Mouse (Mus musculus): ENCODE data around the gene Schip1. TPM values are rescaled to one million over a fixed set of nuclear protein-coding genes. Genes with fewer than 3 reads are reported as not detected.

The Schip1 gene
- total RNA-seq, 1 experiment from 2014 or later, result 23.1 TPM

DNA sequence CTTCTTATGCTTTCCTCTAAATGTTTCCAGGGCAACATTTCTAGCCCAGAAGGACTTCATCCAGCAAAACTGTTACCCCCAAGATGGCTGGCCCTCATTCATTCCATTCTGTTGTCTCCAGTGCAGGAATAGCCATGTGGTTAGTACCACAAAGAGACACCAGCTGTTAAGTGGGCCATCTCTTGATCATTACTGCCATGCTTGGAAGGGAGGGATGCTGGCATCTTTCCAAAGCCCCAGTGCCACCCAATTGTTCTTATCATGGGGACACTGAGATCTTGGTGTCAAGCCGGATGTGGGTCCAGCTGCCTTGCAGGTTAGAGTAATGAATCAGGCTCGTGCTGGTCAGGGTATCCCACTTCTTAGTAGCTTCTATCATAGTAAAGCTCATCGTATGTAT is 557.4 kb downstream of the Schip1 start:
- no peak for DNase-seq

DNA sequence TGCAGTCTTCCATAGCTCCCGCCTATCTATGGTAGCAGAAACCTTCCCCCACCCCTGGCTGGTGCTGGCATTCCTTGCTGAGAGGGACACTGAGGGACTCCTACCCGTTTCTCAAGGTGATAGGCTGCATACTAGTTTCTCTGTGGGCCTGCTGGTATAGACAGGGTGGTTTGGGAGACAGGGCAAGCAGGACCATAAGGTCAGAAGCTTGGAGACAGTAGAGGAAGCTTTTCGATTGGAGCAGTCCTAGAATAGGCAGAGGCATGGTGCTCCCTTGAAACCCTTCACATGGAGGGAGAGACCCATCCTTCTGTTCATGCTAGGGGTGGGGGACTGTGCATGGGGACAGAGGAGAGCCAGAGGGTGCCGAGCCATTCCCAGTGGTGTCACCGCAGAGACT is 558.4 kb downstream of the Schip1 start:
- DNase-seq, result no peak

GRCm38 (mm10) chr3:68624471-68624870 is 559.9 kb downstream of the Schip1 start:
- no peak for DNase-seq

- DNase-seq, result no peak
Observed at GRCm38 (mm10) chr3:68630261-68630660, 565.7 kb downstream of the Schip1 start.

GRCm38 (mm10) chr3:68630821-68631220 is 566.2 kb downstream of the Schip1 start:
- DNase-seq, result no peak

DNA sequence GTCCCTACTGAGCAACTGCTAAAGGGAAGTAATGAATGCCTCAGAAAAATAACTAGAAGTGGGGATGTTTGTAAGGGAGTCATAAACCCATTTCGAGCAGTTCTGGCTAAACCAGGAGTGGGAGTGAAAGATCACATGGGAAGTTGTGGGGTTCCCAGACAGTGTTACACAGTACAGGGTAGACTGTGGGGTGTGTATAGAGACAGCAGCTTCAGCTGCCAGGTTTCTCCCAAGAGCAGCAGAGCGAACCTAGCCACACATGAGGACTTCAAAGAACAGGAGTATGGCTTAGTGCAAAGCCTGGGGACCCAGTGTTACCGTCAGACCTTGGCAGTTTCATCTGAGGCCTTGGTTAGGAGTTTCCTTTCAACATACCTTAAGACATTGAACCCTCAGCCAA is 568.1 kb downstream of the Schip1 start:
- DNase-seq, result no peak

DNA sequence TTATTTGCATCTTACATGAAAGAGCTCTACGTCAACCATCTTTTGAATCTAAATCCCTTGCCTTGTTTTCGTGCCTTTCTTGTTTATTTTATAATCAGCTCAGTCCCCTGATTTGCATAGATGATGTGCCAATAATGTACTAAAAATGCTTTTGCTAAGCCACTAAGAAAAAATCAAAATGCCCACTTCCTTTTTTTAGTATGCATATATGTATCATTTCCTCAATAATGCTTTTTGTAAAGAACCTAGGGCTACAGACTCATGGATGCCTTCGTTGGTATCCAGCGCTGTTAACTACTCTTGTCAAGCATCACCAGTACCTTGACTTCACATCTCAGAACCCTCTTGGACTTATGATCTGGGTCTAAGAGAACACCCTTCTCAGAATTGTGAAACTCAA is 569.0 kb downstream of the Schip1 start:
- DNase-seq, result no peak

GRCm38 (mm10) chr3:68637960-68638359 is 573.4 kb downstream of the Schip1 start:
- DNase-seq, result no peak

GRCm38 (mm10) chr3:68638703-68639102 is 574.1 kb downstream of the Schip1 start:
- DNase-seq, result no peak

DNA sequence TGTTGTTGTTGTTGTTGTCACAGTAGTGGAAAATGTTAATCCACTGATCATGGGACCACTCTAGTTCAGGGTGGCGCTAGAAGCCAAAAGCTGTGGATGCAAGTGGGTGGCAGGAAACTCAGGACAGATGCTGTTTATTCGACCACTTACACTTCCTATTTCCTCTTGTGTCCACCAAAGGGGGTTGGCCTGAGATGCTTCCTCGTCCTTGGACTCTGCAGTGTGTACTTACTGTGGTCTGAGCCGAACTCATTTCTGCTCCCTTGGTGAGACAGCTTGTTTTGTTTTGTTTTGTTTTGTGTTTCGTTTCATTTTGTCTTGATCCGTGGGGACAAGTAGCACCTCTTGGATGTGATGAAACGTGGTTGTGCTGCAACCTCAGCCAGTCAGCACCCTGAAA is 578.3 kb downstream of the Schip1 start:
- no peak for DNase-seq

- DNase-seq, result no peak
Observed at GRCm38 (mm10) chr3:68646387-68647130, 582.0 kb downstream of the Schip1 start.

DNA sequence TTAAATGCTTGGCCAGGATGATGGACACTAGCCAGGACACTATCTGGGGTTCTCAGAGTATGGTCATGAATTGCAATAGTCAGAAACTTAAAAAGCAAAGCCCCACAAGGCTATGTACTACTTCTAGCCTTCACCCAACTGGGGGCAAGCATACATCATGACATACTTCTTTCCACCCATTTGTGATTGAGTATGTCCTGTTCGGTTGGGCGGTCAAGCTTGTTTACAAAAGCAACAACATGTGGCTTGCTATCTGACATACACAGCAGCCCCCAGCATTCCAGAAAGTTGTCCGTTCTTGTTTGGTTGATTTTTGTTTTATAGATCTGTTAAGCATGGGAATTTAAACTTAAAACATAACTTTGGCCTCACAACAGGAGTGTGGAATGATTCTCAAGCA is 582.7 kb downstream of the Schip1 start:
- DNase-seq, result no peak

GRCm38 (mm10) chr3:68650251-68650650 is 585.6 kb downstream of the Schip1 start:
- no peak for DNase-seq

DNA sequence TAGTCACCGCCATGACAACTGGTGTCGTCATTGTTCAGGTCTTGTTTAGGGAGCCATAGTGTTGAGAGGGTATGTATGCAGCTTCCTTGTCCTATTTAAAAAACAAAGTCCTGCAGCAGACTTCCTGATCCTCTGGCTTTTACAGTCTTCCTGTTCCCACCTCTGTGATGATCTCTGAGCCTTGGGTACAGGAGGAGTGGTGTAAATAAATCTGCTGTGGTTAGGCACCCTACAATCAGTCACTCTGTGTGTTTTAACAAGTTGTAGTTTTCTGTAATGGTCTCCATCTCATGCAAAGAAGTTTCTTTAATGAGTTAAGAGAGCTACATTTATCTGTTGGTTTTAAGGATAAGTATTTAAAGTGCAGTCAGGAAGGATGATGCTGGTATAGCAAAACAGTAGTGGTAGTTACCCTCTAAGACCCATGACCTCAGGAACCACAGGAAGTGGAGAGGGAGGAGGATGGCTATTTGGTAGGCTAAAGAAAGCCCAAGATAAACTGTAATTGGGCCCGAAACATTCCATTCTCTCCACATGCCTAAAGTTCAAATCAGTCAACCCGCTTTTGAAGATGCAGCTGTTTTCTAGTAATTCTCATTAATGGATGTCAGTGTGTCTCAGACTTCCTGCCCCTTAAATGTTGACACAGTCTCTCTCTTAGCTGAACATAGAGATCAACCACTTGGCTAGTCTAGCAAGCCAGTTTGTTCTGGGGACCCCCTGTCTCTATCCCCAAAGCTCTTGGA is 592.2 kb downstream of the Schip1 start:
- DNase-seq, result no peak

GRCm38 (mm10) chr3:68657589-68658245 is 593.1 kb downstream of the Schip1 start:
- DNase-seq, result no peak

- DNase-seq, result no peak
Observed at GRCm38 (mm10) chr3:68659996-68660395, 595.4 kb downstream of the Schip1 start.

DNA sequence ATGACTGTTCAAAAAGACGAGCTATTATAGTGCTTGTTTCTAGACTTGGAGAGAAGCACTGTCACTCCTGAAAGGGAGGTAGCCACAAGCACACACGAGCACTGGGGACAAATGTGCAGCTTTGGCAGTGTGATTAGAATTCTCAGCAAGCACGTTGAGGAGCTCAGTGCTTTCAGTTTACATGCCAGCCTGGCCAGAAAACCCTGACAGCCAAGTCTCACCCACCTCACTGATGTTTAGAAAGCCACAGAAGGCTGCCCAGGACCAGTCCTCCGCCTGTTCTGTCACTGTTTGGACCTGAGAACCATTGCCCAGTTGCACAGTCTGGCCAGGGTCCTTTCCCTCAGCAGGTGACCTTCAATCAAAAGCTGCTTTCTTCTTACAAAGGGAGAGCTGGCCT is 595.9 kb downstream of the Schip1 start:
- no peak for DNase-seq

- DNase-seq, result no peak
Observed at GRCm38 (mm10) chr3:68662386-68662785, 597.8 kb downstream of the Schip1 start.

DNA sequence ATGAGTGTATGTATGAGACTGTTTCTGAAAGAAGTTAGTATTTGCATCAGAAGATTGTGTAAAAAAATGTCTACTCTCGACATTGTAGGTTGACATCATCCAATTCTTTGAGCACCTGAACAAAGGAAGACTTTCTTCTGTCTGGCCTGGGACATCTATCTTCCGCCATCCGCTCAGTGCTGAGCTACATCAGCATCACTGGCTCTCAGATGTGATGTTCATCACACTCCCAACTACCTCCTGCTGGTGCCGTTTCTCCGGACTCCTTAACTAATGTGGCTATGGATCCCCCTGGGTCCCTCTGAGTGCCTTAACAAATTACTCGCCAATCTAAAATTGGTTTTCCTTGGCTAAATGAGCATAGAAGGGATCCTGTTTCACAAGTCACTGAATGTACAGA is 599.7 kb downstream of the Schip1 start:
- no peak for DNase-seq

- no peak for DNase-seq
Observed at GRCm38 (mm10) chr3:68666377-68666776, 601.8 kb downstream of the Schip1 start.

DNA sequence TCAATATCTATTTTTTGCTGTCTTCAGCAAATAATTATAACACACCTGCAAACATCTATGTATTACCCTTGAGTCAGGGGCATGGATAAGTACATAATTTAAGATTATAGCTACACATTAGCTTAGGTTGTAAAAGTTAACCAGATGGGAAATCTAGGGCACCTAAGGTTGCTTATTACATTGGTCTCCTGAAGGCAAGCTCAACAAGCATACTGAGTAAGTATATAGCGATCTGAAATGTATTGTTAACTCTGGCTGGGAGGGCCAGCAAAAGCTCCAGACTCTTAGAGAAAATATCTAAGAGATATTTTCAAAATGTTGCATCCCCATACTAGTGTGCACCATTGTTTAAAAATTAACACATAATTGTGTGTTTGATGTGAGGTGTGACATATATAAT is 603.2 kb downstream of the Schip1 start:
- DNase-seq, result no peak

DNA sequence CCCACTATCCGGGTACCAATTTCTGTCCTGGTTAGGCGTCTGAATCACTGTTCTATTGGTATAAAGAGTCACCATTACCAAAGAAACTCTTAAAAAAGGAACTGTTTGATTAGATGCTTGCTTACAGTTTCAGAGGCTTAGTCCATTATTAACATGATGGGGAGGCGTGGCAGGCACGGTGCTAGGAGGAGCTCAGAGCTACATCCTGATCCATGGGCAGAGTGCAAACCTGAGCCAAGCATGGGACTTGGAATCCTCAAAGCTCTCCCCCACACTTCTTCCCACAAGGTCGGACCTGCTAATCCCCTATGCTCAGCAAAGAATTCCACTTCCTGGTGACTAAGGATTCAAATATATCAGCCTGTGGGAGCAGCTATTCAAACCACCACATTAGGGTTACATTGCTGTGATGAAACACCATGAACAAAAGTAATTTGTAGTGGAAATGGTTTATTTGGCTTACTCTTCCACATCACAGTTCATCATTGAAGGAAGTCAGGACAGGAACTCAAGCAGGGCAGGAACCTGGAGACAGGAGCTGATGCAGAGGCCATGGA is 604.9 kb downstream of the Schip1 start:
- DNase-seq, result no peak

GRCm38 (mm10) chr3:68674721-68675120 is 610.1 kb downstream of the Schip1 start:
- no peak for DNase-seq

Data from adrenal gland, postnatal 25 days (tissue).